Mouse (Mus musculus) erythroblast, embryonic 14.5 days (primary cell): ENCODE results near the gene Klf13. TPM values are rescaled to one million over a fixed set of nuclear protein-coding genes. Genes with fewer than 3 reads are reported as not detected.
A peak's percentile ranks its signal among the peaks of the same experiment; 100 is the strongest.

ENCODE experiments used
- H3K27me3 ChIP-seq: 2 replicates; pipeline ENCODE4 v1.6.1; 2012; ENCODE audit warnings: inconsistent platforms; ENCODE audit not compliant: control insufficient read depth
- H3K36me3 ChIP-seq: 2 replicates; pipeline ENCODE4 v1.6.1; 2012; ENCODE audit warnings: mild to moderate bottlenecking, inconsistent platforms; ENCODE audit not compliant: control insufficient read depth
- H3K4me1 ChIP-seq: 2 replicates; pipeline ENCODE4 v1.6.1; 2012; ENCODE audit warnings: inconsistent platforms; ENCODE audit not compliant: control insufficient read depth
- H3K4me3 ChIP-seq: replicated peaks from 2 replicates; pipeline ENCODE3; 2012; ENCODE audit warnings: moderate library complexity, mild to moderate bottlenecking, inconsistent platforms
- H3K9me3 ChIP-seq: 2 replicates; pipeline ENCODE4 v1.6.1; 2012; ENCODE audit warnings: low read length, inconsistent platforms, mixed read lengths; ENCODE audit not compliant: control insufficient read depth
- GATA1 ChIP-seq: IDR thresholded peaks from 2 replicates; pipeline ENCODE4 v1.6.1; 2012; ENCODE audit warnings: low read length, inconsistent platforms, mixed read lengths
- TAL1 ChIP-seq: IDR thresholded peaks from 3 replicates; pipeline ENCODE4 v1.6.1; 2012; ENCODE audit warnings: low read length, inconsistent platforms, mixed read lengths
- polyA plus RNA-seq: library from polyadenylated mRNA; stranded (reverse); fragments of >175 nt; gene quantifications from 2 replicates; pipeline ENCODE4 v1.2.3, GENCODE M21; 2012

Klf13 gene
- polyA plus RNA-seq, 1 experiment = 8.8 TPM

DNA sequence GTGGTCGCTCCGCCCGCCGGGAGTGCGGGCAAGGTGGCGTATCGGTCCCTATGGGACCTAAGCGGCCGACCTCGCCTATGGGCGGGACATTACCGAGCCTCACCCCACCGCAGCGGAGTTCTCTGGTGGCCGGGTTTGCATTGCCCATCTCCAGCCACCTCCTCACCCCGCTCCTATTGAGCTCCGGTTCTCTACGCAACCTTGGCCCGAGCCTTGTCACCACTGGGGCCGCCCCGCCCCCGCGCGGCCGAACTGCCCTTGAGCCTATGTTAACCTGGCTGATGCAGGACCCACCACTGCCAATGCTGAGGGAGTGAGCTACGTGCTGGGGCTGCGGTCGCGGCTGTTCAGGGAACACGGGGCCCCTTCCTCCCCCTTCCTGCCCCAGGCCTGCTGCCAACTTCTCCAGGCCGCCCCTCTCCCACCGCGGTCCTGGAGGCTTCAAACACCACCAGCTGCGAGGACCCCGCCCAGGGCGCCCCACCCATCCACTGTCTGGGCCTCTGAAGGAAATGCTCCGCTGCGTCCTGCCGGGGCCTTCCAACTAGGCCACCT lies 759 bp upstream of the Klf13 start:
- peaks cover 5% of the 10 kb centered on the region for H3K36me3 ChIP-seq
- TF ChIP-seq GATA1 (no peak), TAL1 (no peak)
- H3K27me3 ChIP-seq = no peaks in the 10 kb centered on the region
- peak overlapping the region; percentile 76 for H3K4me3 ChIP-seq
- H3K9me3 ChIP-seq = no peaks in the 10 kb centered on the region
- peaks cover 74% of the 10 kb centered on the region for H3K4me1 ChIP-seq

DNA sequence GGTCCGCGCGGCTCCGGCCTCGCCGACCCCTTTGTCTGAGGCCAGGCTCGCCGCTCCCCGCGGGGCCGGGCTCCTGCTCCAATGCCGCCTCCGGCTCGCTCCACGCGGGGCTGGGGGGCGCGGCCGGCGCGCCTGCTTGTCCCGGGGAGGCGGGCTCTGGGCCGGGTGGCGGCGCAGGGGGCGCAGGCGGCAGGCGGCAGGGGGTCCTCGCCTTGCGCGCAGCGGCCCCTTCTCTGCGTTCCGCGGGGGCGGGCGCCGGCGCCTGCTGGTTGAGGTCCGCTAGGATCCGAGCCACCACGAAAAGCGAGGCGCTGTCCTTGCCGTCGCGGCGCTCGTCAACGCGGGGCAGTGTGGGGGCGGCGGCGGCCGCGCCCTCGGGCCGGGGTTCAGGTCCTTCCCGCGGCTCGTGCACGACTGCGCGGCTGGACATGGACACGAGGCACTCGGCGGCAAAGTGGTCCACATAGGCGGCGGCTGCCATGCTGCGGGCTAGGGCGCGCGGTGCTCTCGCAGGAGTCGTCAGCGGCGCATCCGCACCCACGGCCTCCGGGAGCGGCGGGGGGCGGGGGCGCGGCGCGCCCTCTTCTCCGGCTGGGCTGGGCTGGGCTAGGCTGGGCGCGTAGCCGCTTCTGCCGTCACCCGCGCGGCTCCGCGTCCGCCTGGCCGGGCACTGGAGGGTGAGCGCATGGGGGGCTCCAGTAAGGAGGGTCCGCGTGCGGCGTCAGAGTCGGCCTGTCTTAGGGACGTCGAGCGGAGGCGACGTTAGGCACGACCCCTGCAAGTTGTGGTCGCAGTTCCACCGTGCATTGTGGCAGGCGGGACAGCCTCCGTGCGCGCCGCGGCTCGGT lies 425 bp downstream of the Klf13 start:
- Histone ChIP-seq H3K4me3 (peak overlapping the region; percentile 76), H3K36me3 (peaks cover 14% of the 10 kb centered on the region), H3K27me3 (no peaks in the 10 kb centered on the region), H3K4me1 (peaks cover 86% of the 10 kb centered on the region), H3K9me3 (no peaks in the 10 kb centered on the region)
- no peak for TF ChIP-seq GATA1
- no peak for TF ChIP-seq TAL1

DNA sequence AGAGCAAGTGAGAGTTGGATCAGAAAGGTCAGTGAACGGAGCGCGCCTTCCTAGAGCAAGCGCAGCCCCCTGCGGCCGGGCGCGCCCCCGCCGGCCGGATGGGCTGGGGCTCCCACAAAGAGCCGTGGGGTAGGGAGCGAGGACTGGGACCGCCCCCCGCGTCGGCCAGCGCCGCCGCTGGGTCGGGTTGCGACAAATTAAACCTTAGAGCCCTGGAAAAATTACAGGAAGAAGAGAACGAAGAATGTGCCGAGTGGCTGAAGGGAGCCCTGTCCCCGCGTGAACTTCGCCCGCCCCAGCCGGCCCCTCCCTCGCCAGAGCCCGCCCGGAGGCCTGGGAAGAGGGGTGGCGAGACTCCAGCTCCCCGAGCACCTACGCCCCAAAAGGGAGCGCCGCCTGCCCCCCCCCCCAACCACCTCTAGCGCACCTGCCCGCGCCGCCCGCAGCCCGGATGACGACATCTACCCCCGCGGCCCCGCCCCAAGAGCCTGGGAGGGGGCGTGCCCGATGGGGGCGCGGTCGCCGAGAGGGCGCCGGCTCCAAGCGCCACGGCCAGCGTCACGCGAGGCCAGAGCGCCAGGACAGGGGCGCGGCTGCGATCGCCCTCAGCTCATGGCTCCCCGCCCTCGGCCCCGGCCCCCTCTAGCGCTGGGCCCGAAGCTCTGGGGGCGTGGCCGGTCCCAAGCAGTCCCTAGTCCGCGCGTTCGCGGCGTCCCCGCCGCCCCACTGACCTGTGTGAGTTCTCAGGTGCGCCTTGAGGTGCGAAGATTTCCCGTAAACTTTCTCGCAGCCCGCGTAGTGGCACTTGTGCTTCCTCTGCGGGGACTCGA lies 1.3 kb downstream of the Klf13 start:
- H3K27me3 ChIP-seq = no peaks in the 10 kb centered on the region
- H3K4me3 ChIP-seq = peak overlapping the region; percentile 76
- H3K4me1 ChIP-seq = peaks cover 93% of the 10 kb centered on the region
- no peaks in the 10 kb centered on the region for H3K9me3 ChIP-seq
- peaks cover 17% of the 10 kb centered on the region for H3K36me3 ChIP-seq
- TF ChIP-seq GATA1 = no peak
- no peak for TF ChIP-seq TAL1

DNA sequence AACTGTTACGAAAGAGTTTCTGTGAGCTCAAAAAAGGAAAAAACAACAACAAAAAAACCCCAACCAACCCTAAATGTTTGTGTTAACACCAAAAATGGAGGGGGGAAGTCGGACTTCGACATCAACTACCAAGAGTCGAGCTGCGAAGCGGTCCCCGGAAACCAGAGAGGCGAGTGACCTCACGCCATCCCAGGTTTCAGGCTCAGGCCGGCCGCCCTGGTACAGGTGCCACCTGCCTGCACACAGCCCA lies 1.8 kb downstream of the Klf13 start:
- Histone ChIP-seq H3K4me3 (peak overlapping the region; percentile 76), H3K4me1 (peaks cover 93% of the 10 kb centered on the region), H3K27me3 (no peaks in the 10 kb centered on the region), H3K9me3 (no peaks in the 10 kb centered on the region), H3K36me3 (peaks cover 20% of the 10 kb centered on the region)
- TF ChIP-seq TAL1 = no peak
- no peak for TF ChIP-seq GATA1

GRCm38 (mm10) chr7:63936188-63936985 lies 2.3 kb downstream of the Klf13 start:
- Histone ChIP-seq H3K36me3 (peaks cover 22% of the 10 kb centered on the region), H3K4me3 (peak overlapping the region; percentile 76), H3K27me3 (no peaks in the 10 kb centered on the region), H3K9me3 (no peaks in the 10 kb centered on the region), H3K4me1 (peaks cover 93% of the 10 kb centered on the region)
- TF ChIP-seq TAL1 (no peak), GATA1 (no peak)

DNA sequence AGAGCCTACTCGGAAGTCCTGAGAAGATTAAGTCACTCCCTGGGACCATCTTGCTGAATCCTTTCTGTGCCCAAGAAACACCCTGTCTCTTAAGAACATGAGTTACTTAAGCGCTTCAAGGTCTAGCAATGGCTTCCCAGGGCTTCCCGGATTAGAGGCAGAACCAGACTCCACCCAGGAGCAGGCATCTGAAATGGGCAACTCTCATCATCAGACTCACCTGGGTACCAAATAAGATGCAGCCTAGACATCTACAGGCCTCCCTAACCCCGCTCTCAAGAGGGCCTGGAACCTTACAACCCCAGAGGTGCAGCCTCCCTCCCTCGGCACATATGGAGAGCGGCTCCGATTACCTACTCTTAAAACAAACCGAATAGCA lies 2.9 kb downstream of the Klf13 start:
- no peak for TF ChIP-seq TAL1
- no peak for TF ChIP-seq GATA1
- peaks cover 23% of the 10 kb centered on the region for H3K36me3 ChIP-seq
- H3K9me3 ChIP-seq = no peaks in the 10 kb centered on the region
- H3K27me3 ChIP-seq = no peaks in the 10 kb centered on the region
- H3K4me1 ChIP-seq = peaks cover 93% of the 10 kb centered on the region
- peak overlapping the region; percentile 76 for H3K4me3 ChIP-seq

- Histone ChIP-seq H3K4me1 (peaks cover 93% of the 10 kb centered on the region), H3K27me3 (no peaks in the 10 kb centered on the region), H3K9me3 (no peaks in the 10 kb centered on the region), H3K36me3 (peaks cover 25% of the 10 kb centered on the region), H3K4me3 (peak overlapping the region; percentile 76)
- TF ChIP-seq GATA1 (no peak), TAL1 (no peak)
Measured at GRCm38 (mm10) chr7:63934530-63934929, 4.2 kb downstream of the Klf13 start.

GRCm38 (mm10) chr7:63933905-63934304 lies 4.8 kb downstream of the Klf13 start:
- Histone ChIP-seq H3K9me3 (no peaks in the 10 kb centered on the region), H3K4me1 (peaks cover 95% of the 10 kb centered on the region), H3K36me3 (peaks cover 25% of the 10 kb centered on the region), H3K4me3 (peak overlapping the region; percentile 23), H3K27me3 (no peaks in the 10 kb centered on the region)
- TF ChIP-seq TAL1 (no peak), GATA1 (no peak)
